Mouse (Mus musculus): ENCODE measurements at regions not wholly inside any gene's neighbourhood (a gene's known extent, or its start where the extent isn't known, plus 50 kb on each side); places are given as distances from the start of the nearest gene placed in this dataset.

GRCm38 (mm10) chr5:12926289-12926688 lies 198.9 kb upstream of the Sema3a start:
- no peak for DNase-seq

- DNase-seq = no peak
Observed at GRCm38 (mm10) chr5:12927247-12927646, 198.0 kb upstream of the Sema3a start.

GRCm38 (mm10) chr5:12937052-12937451 lies 188.2 kb upstream of the Sema3a start:
- DNase-seq = peak in 1 of 2 experiments; percentile 2

- no peak for DNase-seq
Observed at GRCm38 (mm10) chr5:12938162-12938852, 186.9 kb upstream of the Sema3a start.

GRCm38 (mm10) chr5:12944554-12944953 lies 180.7 kb upstream of the Sema3a start:
- no peak for DNase-seq

GRCm38 (mm10) chr5:12948472-12948871 lies 176.7 kb upstream of the Sema3a start:
- no peak for DNase-seq

- DNase-seq = no peak
Observed at GRCm38 (mm10) chr5:12970987-12971386, 154.2 kb upstream of the Sema3a start.

GRCm38 (mm10) chr5:12973701-12974100 lies 151.5 kb upstream of the Sema3a start:
- DNase-seq = no peak

- no peak for DNase-seq
Observed at GRCm38 (mm10) chr5:12976015-12976742, 149.0 kb upstream of the Sema3a start.

GRCm38 (mm10) chr5:12977875-12978274 lies 147.3 kb upstream of the Sema3a start:
- no peak for DNase-seq

- no peak for DNase-seq
Observed at GRCm38 (mm10) chr5:12993826-12994225, 131.4 kb upstream of the Sema3a start.

- DNase-seq = no peak
Observed at GRCm38 (mm10) chr5:12997440-12997839, 127.8 kb upstream of the Sema3a start.

- DNase-seq = no peak
Observed at GRCm38 (mm10) chr5:13007132-13007531, 118.1 kb upstream of the Sema3a start.

GRCm38 (mm10) chr5:13022270-13022669 lies 102.9 kb upstream of the Sema3a start:
- no peak for DNase-seq

- DNase-seq = no peak
Observed at GRCm38 (mm10) chr5:13033332-13033731, 91.9 kb upstream of the Sema3a start.

- no peak for DNase-seq
Observed at GRCm38 (mm10) chr5:13036127-13036526, 89.1 kb upstream of the Sema3a start.

- DNase-seq = no peak
Observed at GRCm38 (mm10) chr5:13058883-13059423, 66.3 kb upstream of the Sema3a start.

GRCm38 (mm10) chr5:13066942-13067341 lies 58.3 kb upstream of the Sema3a start:
- no peak for DNase-seq
